Mouse (Mus musculus): ENCODE measurements around the gene 9430015G10Rik.

The 9430015G10Rik gene

DNA sequence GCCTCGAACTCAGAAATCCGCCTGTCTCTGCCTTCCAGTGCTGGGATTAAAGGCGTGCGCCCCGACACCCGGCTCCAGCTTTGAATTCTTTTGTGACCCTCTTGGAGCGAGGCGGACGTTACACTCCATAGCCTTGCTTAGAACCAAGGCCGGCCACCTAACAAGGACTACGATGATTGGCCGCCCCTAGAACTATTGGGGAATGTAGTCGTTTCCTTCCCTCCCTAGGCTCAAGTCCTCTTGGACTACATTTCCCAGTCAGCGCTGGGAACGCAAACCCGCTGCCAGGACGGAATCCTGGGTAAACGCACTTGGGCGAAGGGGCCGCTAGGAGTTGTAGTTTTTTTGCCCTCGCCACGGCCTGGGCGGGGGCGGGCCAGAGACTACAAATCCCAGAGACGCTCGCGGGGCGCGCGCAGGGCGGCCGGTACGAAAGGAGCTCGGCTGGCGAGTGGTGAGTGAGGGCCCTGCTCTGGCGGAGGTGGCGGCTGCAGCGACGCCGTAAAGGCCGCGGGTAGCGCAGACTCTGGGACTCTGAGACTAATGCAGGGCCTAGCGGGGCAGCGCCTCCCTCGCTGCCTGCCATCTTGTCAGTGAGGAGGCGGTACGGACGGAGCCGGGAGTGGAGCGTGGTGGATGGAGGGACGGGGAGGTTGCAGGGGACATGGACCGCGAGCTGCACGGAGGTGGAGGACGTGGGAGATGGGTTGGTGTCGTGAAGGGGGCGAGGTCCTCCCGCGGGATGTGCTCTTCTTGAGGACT is at the start of gene 9430015G10Rik:
Gene 9430015G10Rik (plus strand): TSS at position 413 of the 762 bp plus-strand sequence.
- DNase-seq (ENCODE audit: low read depth, low spot score): peak; percentile 99

DNA sequence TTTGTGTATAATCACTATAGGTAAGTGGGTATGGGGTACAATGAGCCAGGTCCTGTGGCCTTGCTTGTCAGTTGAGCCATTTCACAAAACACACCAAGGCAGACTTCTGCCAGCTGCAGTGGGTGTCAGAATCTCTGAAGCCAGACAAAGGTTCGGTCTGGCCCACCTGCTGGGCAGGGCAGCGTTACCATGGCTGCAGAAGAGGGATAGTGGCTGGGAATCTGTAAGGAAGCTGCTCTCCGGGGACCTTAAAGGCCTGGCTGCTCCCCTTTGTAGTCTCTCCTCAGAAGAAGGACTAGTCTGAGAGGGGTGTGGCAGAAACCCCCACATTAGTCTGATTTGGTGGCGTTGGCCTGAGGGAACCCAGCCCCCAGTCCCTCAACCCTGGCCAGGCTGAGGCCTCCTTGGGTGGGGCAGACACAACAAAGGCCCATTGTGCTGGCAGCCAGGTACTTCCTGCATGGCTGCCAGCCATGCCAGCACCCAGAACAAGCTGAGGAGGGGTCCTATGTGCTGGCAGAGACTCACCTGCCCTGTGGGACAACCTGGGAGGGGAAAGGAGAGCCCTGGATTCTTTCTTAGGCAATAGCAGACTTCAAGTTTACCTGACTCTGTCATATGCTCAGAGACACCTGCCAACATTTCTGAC is 45.8 kb upstream of the 9430015G10Rik start:
- DNase-seq (ENCODE audit: low read depth, low spot score): no peak

DNA sequence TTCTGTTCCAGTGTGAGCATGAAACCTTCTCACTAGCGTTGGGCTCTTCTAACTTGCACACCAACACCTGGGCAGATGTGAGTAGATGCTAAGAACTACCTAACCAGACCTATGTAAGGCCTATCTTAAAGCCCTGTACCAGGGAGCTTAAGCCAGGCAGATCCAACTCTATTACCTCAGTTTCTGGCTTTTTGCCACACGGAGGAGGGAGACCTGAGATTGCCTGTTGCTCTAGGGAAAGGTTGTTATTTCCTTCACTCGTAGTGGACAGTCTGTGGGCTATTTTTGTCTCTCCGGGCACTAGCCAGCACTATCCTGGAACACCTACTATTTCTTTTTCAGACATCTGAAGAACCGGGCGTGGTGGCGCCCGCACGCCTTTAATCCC is 45.3 kb upstream of the 9430015G10Rik start:
- DNase-seq (ENCODE audit: low read depth, low spot score): no peak

DNA sequence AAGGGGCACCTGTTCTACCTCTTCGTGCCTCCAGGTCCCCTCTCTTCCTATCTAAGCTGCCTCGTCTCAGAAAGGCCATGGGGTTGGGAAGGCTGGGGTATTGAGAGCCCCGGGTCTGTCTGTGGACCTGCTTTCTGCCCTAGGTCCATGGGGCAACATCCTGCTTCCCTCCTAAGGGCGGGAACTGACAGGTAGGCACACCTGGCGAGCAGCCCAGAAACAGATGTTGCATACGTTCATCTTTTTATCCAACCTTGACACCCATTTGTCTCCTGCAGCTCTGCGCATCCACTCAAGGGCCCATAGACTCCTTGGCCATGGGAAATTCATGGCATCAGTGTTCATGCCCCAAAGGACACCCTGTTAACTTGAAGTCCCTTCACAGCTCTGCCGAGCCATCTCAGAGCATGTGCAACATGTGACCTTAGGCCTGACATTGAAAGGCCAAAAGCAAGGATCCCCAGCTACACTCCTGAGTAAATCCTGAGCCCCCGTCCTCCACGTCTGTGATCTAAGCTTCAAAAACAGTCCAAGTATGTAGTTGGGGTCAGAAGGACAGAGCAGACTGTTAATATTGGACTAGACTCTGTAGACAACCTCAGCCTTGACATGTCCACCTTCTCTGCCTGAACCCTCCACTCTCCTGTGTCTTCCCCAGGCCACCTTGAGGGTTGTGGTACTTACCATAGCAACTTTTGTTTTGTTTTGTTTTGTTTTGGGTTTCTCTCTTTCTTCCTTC is 44.5 kb upstream of the 9430015G10Rik start:
- no peak for DNase-seq (ENCODE audit: low read depth, low spot score)

DNA sequence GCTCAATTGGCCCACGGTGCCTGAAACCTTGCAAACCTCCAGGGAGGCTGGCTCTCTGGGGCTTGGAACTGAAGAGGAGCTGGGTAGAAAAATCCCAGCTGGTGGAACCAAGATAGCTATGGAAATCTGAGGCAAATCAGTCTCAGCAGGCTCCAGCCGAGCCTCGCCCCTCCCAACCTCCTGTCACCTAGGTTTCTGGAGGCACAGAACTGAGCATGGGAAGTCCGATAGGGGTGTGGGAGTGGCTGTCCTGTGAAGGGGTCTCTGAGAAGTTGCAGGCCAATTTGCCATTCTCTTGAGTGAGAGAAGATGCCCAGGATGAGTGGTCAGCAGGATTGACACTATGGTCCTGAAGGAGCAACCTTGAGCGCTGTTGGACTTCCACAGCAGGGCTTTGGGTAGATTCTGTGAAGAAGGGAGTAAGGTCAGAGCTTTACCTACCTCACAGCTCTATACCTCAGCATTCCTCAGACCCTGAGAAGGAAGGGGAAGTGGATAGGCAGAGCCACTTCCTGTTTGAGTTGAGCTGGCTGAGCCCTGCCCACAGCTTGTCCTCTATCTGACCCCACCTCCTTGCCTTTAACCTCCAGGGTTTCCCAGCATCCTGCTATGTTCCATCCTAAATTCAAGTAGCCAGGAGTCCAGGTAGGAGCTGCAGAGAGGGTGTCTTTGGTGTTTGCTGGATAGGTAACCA is 42.4 kb upstream of the 9430015G10Rik start:
- DNase-seq (ENCODE audit: low read depth, low spot score): no peak

DNA sequence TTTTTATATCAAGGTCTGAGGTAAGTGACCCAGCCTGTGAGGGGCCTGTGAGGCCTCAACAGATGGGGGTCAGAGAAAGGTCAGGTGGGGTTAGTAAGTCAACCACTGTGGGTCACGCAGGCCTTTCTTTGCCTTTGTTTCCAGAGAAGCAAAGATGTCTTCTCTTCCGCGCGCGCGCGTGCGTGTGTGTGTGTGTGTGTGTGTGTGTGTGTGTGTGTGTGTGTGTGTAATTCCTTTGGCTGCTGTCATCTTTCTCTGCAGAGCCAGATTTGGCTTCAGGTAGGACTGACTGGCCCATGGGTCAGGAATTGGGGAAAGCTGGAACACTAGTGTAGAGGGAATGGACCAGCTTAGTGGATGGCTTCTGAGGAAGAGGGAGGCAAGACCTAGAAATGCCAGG is 40.1 kb upstream of the 9430015G10Rik start:
- no peak for DNase-seq (ENCODE audit: low read depth, low spot score)

DNA sequence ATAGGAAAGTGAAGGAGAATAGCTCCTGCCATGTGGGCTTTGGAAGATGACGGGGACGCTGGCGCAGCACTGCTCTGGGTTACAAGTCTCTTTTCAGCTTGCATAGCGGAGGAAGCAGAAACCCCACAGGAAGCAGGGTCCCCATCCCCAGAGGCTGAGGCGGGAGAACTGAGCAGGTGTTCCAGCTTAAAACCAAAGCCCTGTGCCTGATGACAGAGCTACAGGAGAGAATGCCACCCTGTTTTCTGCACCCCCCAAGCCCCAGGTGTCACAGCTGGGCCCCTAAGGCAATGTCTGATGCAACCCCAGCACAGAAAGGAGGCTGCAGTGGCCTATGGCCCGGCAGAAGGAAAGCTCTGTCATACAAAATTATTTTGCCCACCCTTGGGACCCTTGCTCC is 39.5 kb upstream of the 9430015G10Rik start:
- DNase-seq (ENCODE audit: low read depth, low spot score): no peak

DNA sequence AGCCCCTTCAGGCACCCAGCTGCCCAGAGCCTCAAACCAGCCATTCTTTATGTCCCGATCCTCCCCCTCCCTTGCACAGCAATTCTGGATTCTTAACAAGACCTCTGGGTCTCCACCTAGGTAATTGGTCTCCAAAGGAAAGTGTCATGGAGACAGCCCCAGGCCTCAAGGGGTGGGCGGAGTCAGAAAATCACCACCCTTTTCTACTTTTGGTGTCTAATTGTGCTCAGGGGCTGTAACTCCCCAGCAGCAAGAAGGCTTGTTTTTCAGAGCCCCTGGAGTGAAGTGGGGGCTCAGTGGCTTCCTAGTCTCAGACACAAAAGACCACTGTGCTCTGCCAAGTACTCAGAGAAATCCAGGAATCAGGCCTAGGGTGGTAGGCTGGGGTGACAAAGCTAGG is 39.1 kb upstream of the 9430015G10Rik start:
- DNase-seq (ENCODE audit: low read depth, low spot score): no peak

DNA sequence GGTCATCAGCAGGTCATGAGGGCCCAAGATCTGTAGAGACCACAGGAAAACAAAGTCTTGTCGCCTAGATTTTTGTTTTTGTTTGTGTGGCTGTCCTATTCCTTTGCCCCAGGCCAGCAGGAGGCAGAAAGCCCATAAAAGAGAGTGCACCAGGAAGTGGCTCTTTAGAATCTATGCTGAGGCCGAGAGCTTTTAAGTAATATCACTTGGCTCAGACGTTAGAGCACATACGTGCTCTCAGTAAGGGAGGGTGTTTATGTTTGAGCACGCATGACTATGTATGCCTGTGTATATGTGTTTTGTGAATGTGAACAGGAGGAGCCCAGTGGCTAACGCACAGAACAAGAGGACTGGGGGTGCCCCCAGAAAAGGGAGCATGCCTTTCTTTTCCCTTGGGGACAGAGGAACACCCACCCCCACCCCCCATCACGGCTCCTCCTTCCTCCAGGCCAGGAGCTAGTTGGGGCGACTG is 32.8 kb upstream of the 9430015G10Rik start:
- DNase-seq (ENCODE audit: low read depth, low spot score): no peak

DNA sequence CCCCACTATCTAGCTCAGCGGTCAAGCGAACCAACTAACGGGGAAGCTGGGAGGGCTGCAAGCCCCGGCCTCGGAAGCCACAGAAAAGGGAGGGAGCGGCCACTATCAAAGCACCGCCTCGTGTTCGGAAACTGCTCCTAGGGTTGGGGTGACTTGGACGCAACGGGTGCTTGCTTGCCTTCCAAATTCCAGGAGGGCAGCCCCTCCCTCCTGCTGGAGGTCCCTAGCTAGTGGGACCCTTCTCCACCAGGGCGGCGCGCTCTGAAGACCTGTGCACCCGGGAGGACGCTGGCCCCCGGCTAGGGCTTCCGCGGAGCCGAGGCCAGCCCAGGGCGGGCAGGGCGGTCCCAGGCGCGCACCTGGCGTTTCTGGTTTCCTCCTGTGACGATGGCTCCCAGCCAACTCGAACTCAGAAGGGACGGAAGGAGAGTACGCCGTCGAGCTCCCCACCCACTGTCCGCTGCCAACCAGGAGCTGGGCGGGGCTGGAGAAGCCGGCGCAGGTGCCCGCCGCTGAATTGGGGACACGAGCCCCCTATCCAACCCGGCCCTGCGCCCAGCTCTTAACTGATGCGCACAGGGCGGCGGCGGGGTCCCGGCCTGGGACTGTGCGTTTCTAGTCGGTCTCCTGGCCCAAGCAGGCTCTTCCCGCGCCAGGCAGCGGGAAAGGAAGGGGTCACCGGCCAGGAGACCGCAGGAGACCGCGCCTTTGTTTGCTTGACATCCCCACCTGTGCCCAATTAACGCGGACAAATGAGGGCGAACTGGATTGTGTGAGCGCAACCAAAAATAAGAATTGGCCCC is 32.1 kb upstream of the 9430015G10Rik start:
- DNase-seq (ENCODE audit: low read depth, low spot score): no peak

DNA sequence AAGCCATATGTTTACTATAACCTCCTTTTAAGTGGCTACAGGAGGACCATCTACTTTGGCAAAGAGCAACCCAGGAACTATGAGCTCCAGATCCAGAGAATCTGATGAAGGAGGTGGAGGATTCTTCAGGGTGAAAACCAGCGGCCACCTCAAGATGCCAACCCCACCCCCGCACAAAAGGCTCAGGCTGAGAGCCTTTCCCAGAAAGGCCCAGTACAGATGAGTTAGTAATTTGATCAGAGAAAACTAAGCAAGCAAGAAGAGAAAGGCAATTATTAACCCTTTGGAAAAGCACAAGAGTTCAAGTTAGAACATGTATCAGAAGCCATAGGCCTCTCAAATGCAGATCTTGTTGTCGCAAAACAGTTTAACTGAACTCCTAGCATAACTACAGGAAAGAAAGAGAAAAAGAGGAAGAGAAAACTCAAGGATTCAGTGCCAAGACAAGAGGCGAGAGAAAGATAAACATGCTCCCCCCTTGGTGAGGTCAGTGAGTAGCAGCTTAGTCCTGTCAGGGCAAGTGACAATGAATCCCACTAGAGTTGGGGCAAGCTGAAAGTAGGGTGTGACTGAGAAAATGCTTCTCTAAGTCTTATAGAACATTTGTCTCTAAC is 27.1 kb upstream of the 9430015G10Rik start:
- no peak for DNase-seq (ENCODE audit: low read depth, low spot score)

DNA sequence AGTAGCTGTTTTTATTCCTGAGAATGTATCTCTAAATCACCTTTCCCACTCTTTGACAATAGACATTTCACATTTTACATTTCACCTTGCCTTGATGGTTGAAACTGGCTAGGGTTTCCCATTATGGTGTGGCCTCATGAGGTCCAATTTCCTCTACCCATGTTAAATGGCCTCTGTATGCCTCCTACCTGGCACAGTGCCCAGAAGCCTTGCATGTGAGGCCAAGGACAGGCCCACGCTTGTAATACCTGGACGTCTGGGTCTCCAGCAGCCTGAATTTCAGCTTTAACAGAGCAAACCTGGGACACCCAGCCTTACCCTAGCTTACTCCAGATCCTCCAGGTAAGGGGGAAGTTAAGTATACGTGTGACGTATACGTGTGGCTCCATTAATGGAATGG is 26.4 kb upstream of the 9430015G10Rik start:
- no peak for DNase-seq (ENCODE audit: low read depth, low spot score)

DNA sequence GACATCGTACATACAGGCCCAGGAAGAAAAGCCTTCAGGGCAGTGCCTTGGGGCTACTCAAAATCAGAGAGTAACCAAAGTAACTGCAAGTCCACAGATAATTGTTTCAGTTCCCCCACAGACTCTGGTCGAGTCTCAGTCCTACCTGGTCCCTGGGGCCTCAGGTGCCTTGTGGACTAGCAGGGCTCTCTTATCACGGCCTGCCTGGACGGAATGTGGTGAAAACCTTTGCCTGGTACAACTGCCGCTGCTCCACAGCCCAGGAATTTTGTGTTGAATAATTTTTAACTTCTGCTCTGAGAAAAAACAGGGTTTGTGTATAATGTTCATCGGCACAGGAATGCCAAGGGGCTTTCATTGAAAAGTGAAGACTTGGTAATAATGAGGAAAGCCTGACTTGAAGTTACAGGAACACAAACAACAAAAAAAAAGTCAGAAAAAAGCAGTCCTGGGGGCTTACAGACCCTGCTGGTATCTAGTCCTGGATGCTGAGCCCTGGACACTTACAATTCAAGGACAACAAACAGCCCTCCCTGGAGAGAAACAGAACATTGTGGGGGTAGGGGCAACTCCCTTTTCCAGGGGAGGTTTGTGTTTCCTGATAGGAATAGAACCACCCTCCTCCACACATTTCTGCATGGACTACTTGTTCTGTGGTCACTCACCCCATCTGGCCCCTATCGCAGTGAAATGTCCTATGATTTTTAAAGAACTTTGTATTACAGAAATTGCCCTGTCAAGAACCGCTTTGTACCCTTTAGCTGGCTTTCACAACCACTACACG is 25.5 kb upstream of the 9430015G10Rik start:
- no peak for DNase-seq (ENCODE audit: low read depth, low spot score)

DNA sequence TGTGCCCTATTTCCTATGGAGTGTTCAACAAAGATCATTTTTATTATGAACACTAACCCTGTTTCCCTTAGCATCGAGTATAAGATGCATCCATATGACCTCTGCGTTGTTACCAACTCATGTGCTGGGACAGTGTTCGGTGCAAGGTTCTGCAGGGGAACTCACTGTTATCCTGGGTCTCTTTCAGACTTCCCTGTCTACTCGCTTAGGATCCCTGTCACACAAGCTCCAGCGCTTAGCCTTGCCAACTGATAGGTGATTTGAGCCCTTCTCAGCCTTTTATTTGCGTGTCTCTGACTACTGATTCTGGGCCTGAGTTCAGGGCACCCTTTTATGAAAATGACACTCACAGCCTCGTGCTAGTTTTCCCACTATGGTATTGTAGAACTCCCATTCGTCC is 24.5 kb upstream of the 9430015G10Rik start:
- DNase-seq (ENCODE audit: low read depth, low spot score): no peak

DNA sequence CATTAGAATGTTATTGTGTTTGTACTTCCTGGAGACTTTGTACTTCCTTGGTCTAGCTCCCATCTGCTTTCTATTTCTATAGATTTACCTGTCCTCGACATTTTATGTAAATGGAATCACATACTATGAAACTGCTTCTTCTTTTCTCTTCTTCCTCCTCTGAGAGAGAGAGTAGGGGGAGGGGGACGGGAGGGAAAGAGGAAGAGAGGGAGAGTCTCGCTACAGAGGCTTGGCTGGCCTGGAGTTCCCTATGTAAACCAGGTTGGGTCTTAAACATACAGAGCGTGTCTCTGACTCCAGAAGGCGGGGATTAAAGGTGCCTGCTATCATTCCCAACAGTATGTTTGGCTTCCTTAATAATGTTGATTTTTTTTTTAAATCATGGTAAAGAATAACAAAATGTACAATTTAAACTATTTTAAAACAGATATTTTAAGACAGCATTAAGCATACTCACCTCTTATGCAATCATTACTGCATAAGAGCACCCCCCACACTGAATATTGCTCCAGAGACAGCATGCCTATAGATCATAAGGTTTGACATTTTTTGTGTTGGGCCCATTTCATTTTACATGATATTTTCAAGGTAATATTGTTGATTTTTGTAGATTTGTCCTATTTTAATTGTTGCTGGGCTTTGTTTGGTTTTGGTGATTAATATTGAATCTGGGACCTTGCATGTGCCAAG is 22.2 kb upstream of the 9430015G10Rik start:
- no peak for DNase-seq (ENCODE audit: low read depth, low spot score)

DNA sequence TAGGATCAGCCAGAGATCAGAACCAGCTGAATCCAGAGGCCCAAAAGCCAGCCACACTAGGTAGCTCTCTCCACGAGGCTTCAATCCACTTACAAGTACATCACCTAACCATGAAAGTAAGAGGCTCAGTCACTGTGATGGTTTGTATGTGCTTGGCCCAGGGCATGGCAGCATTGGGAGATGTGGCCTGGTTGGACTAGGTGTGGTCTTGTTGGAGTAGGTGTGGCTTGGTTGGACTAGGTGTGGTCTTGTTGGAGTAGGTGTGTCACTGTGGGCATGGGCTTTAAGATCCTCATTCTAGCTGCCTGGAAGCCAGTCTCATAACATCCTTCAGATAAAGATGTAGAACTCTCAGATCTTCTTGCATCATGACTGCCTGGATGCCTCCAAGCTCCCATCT is 18.5 kb upstream of the 9430015G10Rik start:
- DNase-seq (ENCODE audit: low read depth, low spot score): no peak

DNA sequence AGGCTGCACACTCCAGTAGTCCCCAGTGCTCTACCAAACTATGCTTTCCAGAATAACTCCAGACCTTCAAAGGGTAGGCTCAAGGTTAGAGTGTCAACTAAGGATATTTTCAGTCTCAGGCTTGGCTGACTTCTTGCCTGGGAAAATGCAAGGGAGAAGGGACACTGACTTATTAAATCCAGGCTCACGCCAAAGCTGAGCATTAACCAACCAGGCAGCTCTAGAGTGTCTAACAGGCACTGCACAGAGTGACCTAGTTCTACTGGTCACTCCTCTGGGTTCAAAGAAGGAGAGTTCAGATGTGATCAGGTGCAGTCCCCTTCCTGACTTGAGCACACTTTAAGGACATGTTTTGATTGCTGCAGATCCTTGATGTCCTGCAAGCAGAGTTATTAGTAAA is 17.0 kb upstream of the 9430015G10Rik start:
- DNase-seq (ENCODE audit: low read depth, low spot score): no peak

DNA sequence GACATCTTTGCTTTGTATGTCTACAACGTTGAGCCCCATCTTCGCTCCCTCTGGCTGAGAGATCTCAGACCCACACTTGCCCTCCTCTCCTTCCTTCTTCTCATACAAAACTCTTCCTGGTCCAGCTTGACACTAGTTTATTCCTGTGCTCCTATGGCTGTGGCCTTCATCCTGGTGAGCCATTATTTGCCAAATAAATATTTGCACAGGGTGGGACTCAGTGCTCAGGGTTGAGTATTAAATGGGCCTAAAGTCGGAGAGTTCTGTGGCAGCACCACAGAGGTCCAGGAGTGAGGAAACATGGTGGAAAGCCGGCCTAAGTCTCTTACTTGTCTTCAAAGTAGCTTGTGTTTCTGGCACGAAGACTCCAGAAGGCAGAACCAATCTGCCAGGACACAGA is 16.0 kb upstream of the 9430015G10Rik start:
- DNase-seq (ENCODE audit: low read depth, low spot score): no peak

DNA sequence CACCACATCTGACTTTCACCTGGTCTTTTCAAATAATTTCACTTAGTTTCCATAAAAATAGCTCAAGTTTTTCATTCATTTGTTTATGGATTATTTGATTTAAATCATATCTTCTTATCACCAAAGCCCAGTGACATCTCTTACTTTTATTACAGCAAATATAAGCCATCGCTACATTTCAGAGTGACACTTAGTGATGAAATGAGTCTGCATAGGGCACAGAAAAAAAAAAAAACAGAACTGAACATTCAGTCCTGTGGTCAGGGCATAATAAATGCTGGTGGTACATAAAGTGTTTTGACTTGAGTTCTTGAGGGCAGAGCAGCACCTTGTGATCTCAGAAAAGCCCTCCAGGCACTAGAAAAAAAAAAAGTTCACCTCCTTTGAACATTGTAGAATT is 13.6 kb upstream of the 9430015G10Rik start:
- DNase-seq (ENCODE audit: low read depth, low spot score): no peak

Data from brain, embryonic 18.5 days (tissue).